Mouse (Mus musculus): Measurements from ENCODE around the gene Cyp2t4. TPM values are rescaled to one million over a fixed set of nuclear protein-coding genes. Genes with fewer than 3 reads are reported as not detected.

Gene Cyp2t4
- polyA plus RNA-seq, 1 experiment = 0.02 TPM

GRCm38 (mm10) chr7:27163450-27163805 lies 9.9 kb downstream of the Cyp2t4 start:
- Histone ChIP-seq H3K4me2 (ENCODE audit: low read depth) (peak overlapping the region; percentile 13), H3K27me3 (ENCODE audit: control insufficient read depth, insufficient read depth, insufficient read length) (no peaks in the 10 kb centered on the region), H3ac (ENCODE audit: control insufficient read depth, insufficient read length) (no peak overlapping the region), H3K36me3 (ENCODE audit: control insufficient read depth, insufficient read depth) (no peaks in the 10 kb centered on the region), H3K4me3 (no peak overlapping the region), H3K79me2 (ENCODE audit: control insufficient read depth, insufficient read depth) (peaks cover 12% of the 10 kb centered on the region)
- TF ChIP-seq SRF (IDR thresholded peaks at IDR 0.05; ENCODE audit: control insufficient read depth, insufficient read length, low read depth) (no peak), CEBPB (IDR thresholded peaks at IDR 0.05; ENCODE audit: insufficient read depth, poor library complexity, severe bottlenecking) (no peak), USF1 (IDR thresholded peaks at IDR 0.05; ENCODE audit: low read depth) (no peak), TCF3 (IDR thresholded peaks at IDR 0.05; ENCODE audit: insufficient read length, low read depth) (no peak), E2F4 (IDR thresholded peaks at IDR 0.05; ENCODE audit: insufficient read depth) (no peak), MAX (IDR thresholded peaks at IDR 0.05; ENCODE audit: low read depth) (no peak), REST (IDR thresholded peaks at IDR 0.05; ENCODE audit: insufficient read depth, insufficient read length) (no peak), TCF12 (IDR thresholded peaks at IDR 0.05; ENCODE audit: insufficient read depth, poor library complexity, severe bottlenecking) (no peak)

- no peak overlapping the region for H3K4me2 ChIP-seq (ENCODE audit: low read depth)
- H3K36me3 ChIP-seq (ENCODE audit: control insufficient read depth, insufficient read depth) = no peaks in the 10 kb centered on the region
- H3K27me3 ChIP-seq (ENCODE audit: control insufficient read depth, insufficient read depth, insufficient read length) = no peaks in the 10 kb centered on the region
- peaks cover 12% of the 10 kb centered on the region for H3K79me2 ChIP-seq (ENCODE audit: control insufficient read depth, insufficient read depth)
- no peak overlapping the region for H3K4me3 ChIP-seq
- TF ChIP-seq CEBPB (IDR thresholded peaks at IDR 0.05; ENCODE audit: insufficient read depth, poor library complexity, severe bottlenecking) (no peak), POLR2AphosphoS2 (IDR thresholded peaks at IDR 0.05; ENCODE audit: insufficient read length, low read depth) (peak; percentile 26), E2F4 (IDR thresholded peaks at IDR 0.05; ENCODE audit: insufficient read depth) (no peak), TCF3 (IDR thresholded peaks at IDR 0.05; ENCODE audit: insufficient read length, low read depth) (no peak)
- no peak overlapping the region for H3ac ChIP-seq (ENCODE audit: control insufficient read depth, insufficient read length)
Measured at GRCm38 (mm10) chr7:27164112-27164947, 10.8 kb downstream of the Cyp2t4 start.

- Histone ChIP-seq H3K4me3 (peak overlapping the region; percentile 74), H3K4me2 (ENCODE audit: low read depth) (peak overlapping the region; percentile 79), H3K27me3 (ENCODE audit: control insufficient read depth, insufficient read depth, insufficient read length) (no peaks in the 10 kb centered on the region), H3K79me2 (ENCODE audit: control insufficient read depth, insufficient read depth) (peaks cover 12% of the 10 kb centered on the region), H3K36me3 (ENCODE audit: control insufficient read depth, insufficient read depth) (no peaks in the 10 kb centered on the region), H3ac (ENCODE audit: control insufficient read depth, insufficient read length) (peak overlapping the region; percentile 46)
- no peak for TF ChIP-seq MYOD1 (IDR thresholded peaks at IDR 0.05; ENCODE audit: control insufficient read depth in 1 of 3, insufficient read length in 2 of 3, low read depth in 2 of 3)
- no peak for TF ChIP-seq CEBPB (IDR thresholded peaks at IDR 0.05; ENCODE audit: insufficient read depth, poor library complexity, severe bottlenecking)
- no peak for TF ChIP-seq POLR2A (IDR thresholded peaks at IDR 0.05; ENCODE audit: insufficient read length, low read depth)
- TF ChIP-seq POLR2AphosphoS2 (IDR thresholded peaks at IDR 0.05; ENCODE audit: insufficient read length, low read depth) = no peak
- TF ChIP-seq TCF12 (IDR thresholded peaks at IDR 0.05; ENCODE audit: insufficient read depth, poor library complexity, severe bottlenecking) = no peak
- TF ChIP-seq MYOG (IDR thresholded peaks at IDR 0.05; ENCODE audit: control insufficient read depth in 1 of 3, insufficient read depth in 1 of 3, insufficient read length in 2 of 3, low read depth in 2 of 3) = no peak
- no peak for TF ChIP-seq E2F4 (IDR thresholded peaks at IDR 0.05; ENCODE audit: insufficient read depth)
- no peak for TF ChIP-seq REST (IDR thresholded peaks at IDR 0.05; ENCODE audit: insufficient read depth, insufficient read length)
- no peak for TF ChIP-seq SRF (IDR thresholded peaks at IDR 0.05; ENCODE audit: control insufficient read depth, insufficient read length, low read depth)
- no peak for TF ChIP-seq MAX (IDR thresholded peaks at IDR 0.05; ENCODE audit: low read depth)
- no peak for TF ChIP-seq TCF3 (IDR thresholded peaks at IDR 0.05; ENCODE audit: insufficient read length, low read depth)
- TF ChIP-seq USF1 (IDR thresholded peaks at IDR 0.05; ENCODE audit: low read depth) = no peak
Measured at GRCm38 (mm10) chr7:27165007-27165655, 11.6 kb downstream of the Cyp2t4 start.

- Histone ChIP-seq H3K79me2 (ENCODE audit: control insufficient read depth, insufficient read depth) (peaks cover 12% of the 10 kb centered on the region), H3K4me2 (ENCODE audit: low read depth) (peak overlapping the region; percentile 79), H3K4me3 (peak overlapping the region; percentile 74), H3K27me3 (ENCODE audit: control insufficient read depth, insufficient read depth, insufficient read length) (no peaks in the 10 kb centered on the region), H3K36me3 (ENCODE audit: control insufficient read depth, insufficient read depth) (no peaks in the 10 kb centered on the region), H3ac (ENCODE audit: control insufficient read depth, insufficient read length) (peak overlapping the region; percentile 46)
- TF ChIP-seq REST (IDR thresholded peaks at IDR 0.05; ENCODE audit: insufficient read depth, insufficient read length) = no peak
- no peak for TF ChIP-seq SRF (IDR thresholded peaks at IDR 0.05; ENCODE audit: control insufficient read depth, insufficient read length, low read depth)
- no peak for TF ChIP-seq MYOD1 (IDR thresholded peaks at IDR 0.05; ENCODE audit: control insufficient read depth in 1 of 3, insufficient read length in 2 of 3, low read depth in 2 of 3)
- TF ChIP-seq TCF12 (IDR thresholded peaks at IDR 0.05; ENCODE audit: insufficient read depth, poor library complexity, severe bottlenecking) = no peak
- no peak for TF ChIP-seq TCF3 (IDR thresholded peaks at IDR 0.05; ENCODE audit: insufficient read length, low read depth)
- no peak for TF ChIP-seq POLR2AphosphoS2 (IDR thresholded peaks at IDR 0.05; ENCODE audit: insufficient read length, low read depth)
- TF ChIP-seq CEBPB (IDR thresholded peaks at IDR 0.05; ENCODE audit: insufficient read depth, poor library complexity, severe bottlenecking) = no peak
- no peak for TF ChIP-seq MYOG (IDR thresholded peaks at IDR 0.05; ENCODE audit: control insufficient read depth in 1 of 3, insufficient read depth in 1 of 3, insufficient read length in 2 of 3, low read depth in 2 of 3)
- TF ChIP-seq POLR2A (IDR thresholded peaks at IDR 0.05; ENCODE audit: insufficient read length, low read depth) = no peak
- no peak for TF ChIP-seq E2F4 (IDR thresholded peaks at IDR 0.05; ENCODE audit: insufficient read depth)
- TF ChIP-seq USF1 (IDR thresholded peaks at IDR 0.05; ENCODE audit: low read depth) = no peak
- TF ChIP-seq MAX (IDR thresholded peaks at IDR 0.05; ENCODE audit: low read depth) = no peak
Measured at GRCm38 (mm10) chr7:27165696-27166095, 12.2 kb downstream of the Cyp2t4 start.

Measured in myocyte (in vitro differentiated cells).